Mouse (Mus musculus) heart, embryonic 12.5 days (tissue): ENCODE data around the gene Atg4d. TPM values are rescaled to one million over a fixed set of nuclear protein-coding genes. Genes with fewer than 3 reads are reported as not detected.

Experiments used
- ATAC-seq: fragments of 200-750 bp; cut with Nextera tagmentation; 2 replicates; pipeline ENCODE4 v1.8.0; 2017; ENCODE audit warnings: moderate TSS enrichment, moderate library complexity; ENCODE audit not compliant: insufficient number of reproducible peaks, low FRiP score
- H3K27ac ChIP-seq: fragments of 300-500 bp; sonication (generic); 2 replicates; pipeline ENCODE4 v1.5.1; 2016; ENCODE audit warnings: mild to moderate bottlenecking, moderate library complexity; ENCODE audit not compliant: poor library complexity, severe bottlenecking
- H3K27me3 ChIP-seq: fragments of 300-500 bp; sonication (generic); replicated peaks from 2 replicates; pipeline ENCODE4 v1.6.1; 2016; ENCODE audit warnings: mild to moderate bottlenecking, moderate library complexity
- H3K36me3 ChIP-seq: fragments of 300-500 bp; sonication (generic); 2 replicates; pipeline ENCODE4 v1.6.1; 2016; ENCODE audit warnings: mild to moderate bottlenecking, moderate library complexity
- H3K4me1 ChIP-seq: fragments of 300-500 bp; sonication (generic); replicated peaks from 2 replicates; pipeline ENCODE4 v1.6.1; 2016; ENCODE audit warnings: mild to moderate bottlenecking
- H3K4me2 ChIP-seq: fragments of 300-500 bp; sonication (generic); 2 replicates; pipeline ENCODE4 v1.6.1; 2016; ENCODE audit warnings: mild to moderate bottlenecking, moderate library complexity
- H3K4me3 ChIP-seq: fragments of 300-500 bp; sonication (generic); 2 replicates; pipeline ENCODE4 v1.5.1; 2016; ENCODE audit warnings: mild to moderate bottlenecking
- H3K9ac ChIP-seq: fragments of 300-500 bp; sonication (generic); 2 replicates; pipeline ENCODE4 v1.6.1; 2016; ENCODE audit warnings: mild to moderate bottlenecking, moderate library complexity
- H3K9me3 ChIP-seq: fragments of 300-500 bp; sonication (generic); replicated peaks from 2 replicates; pipeline ENCODE4 v1.6.1; 2016; ENCODE audit warnings: mild to moderate bottlenecking, moderate library complexity
- WGBS: fragments of 180-500 bp; shearing (Covaris S2); methylation state at CpG from one replicate; pipeline ENCODE4 v1.1.7; 2016; 5-methylcytosine and 5-hydroxymethylcytosine counted together
- polyA plus RNA-seq: library from polyadenylated mRNA; unstranded; fragments of >200 nt; fragmentation: Nextera tagmentation; extraction: Ambion mirVana; gene quantifications from 2 replicates; pipeline ENCODE4 v1.2.1, GENCODE M21; 2016

The Atg4d gene
- polyA plus RNA-seq, 1 experiment from 2014 or later = 47.8 TPM

DNA sequence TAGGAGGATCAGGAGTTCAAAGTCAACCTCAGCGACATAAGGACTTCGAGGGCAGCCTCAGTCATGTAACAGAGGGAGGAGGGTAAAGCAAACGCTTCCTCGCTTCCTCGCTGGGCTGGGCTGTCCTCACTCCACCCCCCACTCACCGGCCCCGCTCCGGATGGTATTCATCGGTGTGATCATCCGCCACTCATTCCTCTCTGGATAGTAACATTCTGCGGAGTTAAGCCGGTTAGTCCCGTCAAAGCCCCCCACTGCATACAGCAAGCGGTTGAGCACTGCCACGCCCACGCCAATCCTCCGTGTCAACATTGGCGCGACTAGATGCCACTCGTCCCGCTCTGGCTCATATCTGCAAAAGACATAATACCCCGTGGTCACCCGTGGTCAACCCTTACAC is 33.5 kb upstream of the Atg4d start:
- Histone ChIP-seq H3K27ac (no peak overlapping the region), H3K9ac (no peak overlapping the region), H3K4me1 (peaks cover 10% of the 10 kb centered on the region; the same call in 1 of the 2 replicates), H3K36me3 (peaks cover 78% of the 10 kb centered on the region), H3K27me3 (no peaks in the 10 kb centered on the region), H3K4me2 (no peak overlapping the region), H3K9me3 (no peaks in the 10 kb centered on the region), H3K4me3 (no peak overlapping the region)
- ATAC-seq = no peak
- WGBS = 49% methylated on average over 23 of the region's 23 CpGs

DNA sequence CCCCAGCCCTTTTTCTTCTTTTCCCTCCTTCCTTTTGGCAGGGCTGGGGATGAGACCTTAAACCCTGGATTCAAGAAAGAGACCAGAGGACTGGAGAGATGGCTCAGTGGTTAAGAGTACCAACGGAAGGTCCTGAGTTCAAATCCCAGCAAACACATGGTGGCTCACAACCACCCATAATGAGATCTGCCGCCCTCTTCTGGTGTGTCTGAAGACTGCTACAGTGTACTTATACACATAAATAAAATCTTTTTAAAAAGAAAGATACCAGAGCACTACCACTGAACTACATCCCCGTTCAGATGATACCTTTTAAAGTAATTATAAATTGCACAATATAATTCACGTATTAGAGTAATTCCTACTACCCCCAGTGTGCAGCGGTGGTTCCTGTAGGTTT is 32.2 kb upstream of the Atg4d start:
- peaks cover 18% of the 10 kb centered on the region for H3K4me1 ChIP-seq
- H3K9me3 ChIP-seq = no peaks in the 10 kb centered on the region
- H3K4me2 ChIP-seq = no peak overlapping the region
- 90% methylated on average over 5 of the region's 5 CpGs for WGBS
- no peak for ATAC-seq
- H3K9ac ChIP-seq = no peak overlapping the region
- peaks cover 84% of the 10 kb centered on the region for H3K36me3 ChIP-seq
- no peak overlapping the region for H3K27ac ChIP-seq
- no peak overlapping the region for H3K4me3 ChIP-seq
- no peaks in the 10 kb centered on the region for H3K27me3 ChIP-seq

DNA sequence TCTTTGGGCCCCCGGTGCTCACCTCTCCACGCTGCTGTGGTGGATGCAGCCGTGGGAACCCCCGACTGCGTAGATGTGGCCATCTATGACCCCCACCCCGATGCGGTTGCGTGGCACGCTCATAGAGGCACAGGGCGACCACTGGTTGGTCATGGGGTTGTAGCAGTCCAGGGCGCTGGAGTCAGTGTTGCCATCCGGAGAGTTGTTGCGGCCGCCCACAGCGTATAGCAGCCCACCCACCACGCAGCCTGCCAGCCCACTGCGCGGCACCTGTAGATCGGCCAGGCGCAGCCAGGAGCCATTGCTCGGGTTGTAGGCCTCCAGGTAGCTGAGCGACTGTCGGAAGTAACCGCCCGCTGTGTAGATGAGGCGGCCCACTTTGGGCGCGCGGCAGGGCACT is 31.7 kb upstream of the Atg4d start:
- H3K9ac ChIP-seq = no peak overlapping the region
- WGBS = 89% methylated on average over 29 of the region's 29 CpGs
- H3K36me3 ChIP-seq = peaks cover 84% of the 10 kb centered on the region
- H3K4me1 ChIP-seq = peaks cover 14% of the 10 kb centered on the region
- H3K4me3 ChIP-seq = no peak overlapping the region
- H3K4me2 ChIP-seq = no peak overlapping the region
- no peak for ATAC-seq
- no peak overlapping the region for H3K27ac ChIP-seq
- H3K9me3 ChIP-seq = no peaks in the 10 kb centered on the region
- no peaks in the 10 kb centered on the region for H3K27me3 ChIP-seq

DNA sequence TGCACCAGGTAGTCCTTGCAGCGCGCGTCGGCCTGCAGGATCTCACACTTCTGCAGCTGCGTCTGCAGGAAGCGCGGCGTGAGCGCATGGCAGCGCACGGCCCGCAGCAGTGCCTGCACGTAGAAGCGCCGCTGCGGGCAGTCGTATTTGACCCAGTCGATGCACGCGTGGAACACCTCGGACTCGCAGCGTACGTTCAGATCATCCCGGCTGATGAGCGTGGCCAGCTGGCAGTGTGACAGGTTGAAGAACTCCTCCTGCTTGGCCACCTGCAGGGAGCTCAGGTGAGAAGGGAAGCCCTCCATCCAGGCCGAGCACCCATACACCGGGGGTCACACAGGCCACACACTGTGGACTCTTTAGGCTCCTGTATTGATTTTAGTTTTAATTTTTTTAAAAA is 31.3 kb upstream of the Atg4d start:
- no peak for ATAC-seq
- Histone ChIP-seq H3K4me2 (no peak overlapping the region), H3K4me3 (no peak overlapping the region), H3K27me3 (no peaks in the 10 kb centered on the region), H3K4me1 (peaks cover 14% of the 10 kb centered on the region), H3K9ac (no peak overlapping the region), H3K27ac (no peak overlapping the region), H3K9me3 (no peaks in the 10 kb centered on the region), H3K36me3 (peaks cover 81% of the 10 kb centered on the region)
- WGBS = 81% methylated on average over 28 of the region's 28 CpGs

DNA sequence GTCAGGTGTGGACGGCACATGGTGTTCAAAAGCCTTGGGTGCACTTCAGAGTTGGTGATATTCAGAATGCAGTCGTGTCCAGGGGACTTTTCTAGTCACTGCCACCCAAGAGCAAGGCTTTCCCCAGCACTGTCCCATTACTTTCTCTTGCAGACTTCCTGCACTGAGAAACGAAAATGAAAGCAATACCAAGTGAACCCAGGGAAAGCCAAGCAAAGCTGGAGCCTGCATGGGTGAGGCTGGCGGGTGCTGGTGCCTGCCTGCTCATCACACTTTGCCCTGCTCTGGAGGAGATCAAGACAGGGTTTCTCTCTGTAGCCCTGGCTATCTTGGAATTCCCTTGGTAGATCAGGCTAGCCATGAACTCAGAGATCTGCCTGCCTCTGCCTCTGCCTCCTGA is 29.8 kb upstream of the Atg4d start:
- ATAC-seq = no peak
- Histone ChIP-seq H3K9me3 (no peaks in the 10 kb centered on the region), H3K4me3 (no peak overlapping the region), H3K36me3 (peaks cover 65% of the 10 kb centered on the region), H3K4me2 (no peak overlapping the region), H3K4me1 (peaks cover 18% of the 10 kb centered on the region), H3K9ac (no peak overlapping the region), H3K27me3 (no peaks in the 10 kb centered on the region), H3K27ac (no peak overlapping the region)
- 82% methylated on average over 4 of the region's 4 CpGs for WGBS

DNA sequence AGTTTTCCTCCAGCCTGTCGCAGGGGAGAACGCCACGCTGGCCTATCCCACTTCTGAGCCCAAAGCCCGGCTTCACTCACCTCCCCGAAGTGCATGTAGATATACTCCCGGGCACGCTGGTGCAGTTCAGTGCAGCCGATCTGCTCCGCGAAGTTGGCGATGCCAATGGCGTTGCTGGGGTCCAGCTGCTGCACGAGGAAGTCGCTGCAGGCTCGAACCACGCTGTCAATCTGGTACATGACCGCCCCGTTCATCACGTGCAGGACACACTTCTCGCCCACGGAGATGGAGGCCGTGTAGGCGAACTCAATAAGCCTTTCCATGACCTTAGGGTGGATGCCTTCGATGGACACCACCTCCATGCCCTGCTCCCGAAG is 28.1 kb upstream of the Atg4d start:
- Histone ChIP-seq H3K27ac (peak overlapping the region; percentile 97), H3K4me1 (peaks cover 18% of the 10 kb centered on the region), H3K36me3 (peaks cover 50% of the 10 kb centered on the region), H3K4me3 (peak overlapping the region; percentile 89), H3K27me3 (peaks cover under 1% of the 10 kb centered on the region; the same call in 1 of the 2 replicates), H3K9ac (peak overlapping the region; percentile 97), H3K4me2 (peak overlapping the region; percentile 81), H3K9me3 (no peaks in the 10 kb centered on the region)
- 79% methylated on average over 25 of the region's 25 CpGs for WGBS
- no peak for ATAC-seq

DNA sequence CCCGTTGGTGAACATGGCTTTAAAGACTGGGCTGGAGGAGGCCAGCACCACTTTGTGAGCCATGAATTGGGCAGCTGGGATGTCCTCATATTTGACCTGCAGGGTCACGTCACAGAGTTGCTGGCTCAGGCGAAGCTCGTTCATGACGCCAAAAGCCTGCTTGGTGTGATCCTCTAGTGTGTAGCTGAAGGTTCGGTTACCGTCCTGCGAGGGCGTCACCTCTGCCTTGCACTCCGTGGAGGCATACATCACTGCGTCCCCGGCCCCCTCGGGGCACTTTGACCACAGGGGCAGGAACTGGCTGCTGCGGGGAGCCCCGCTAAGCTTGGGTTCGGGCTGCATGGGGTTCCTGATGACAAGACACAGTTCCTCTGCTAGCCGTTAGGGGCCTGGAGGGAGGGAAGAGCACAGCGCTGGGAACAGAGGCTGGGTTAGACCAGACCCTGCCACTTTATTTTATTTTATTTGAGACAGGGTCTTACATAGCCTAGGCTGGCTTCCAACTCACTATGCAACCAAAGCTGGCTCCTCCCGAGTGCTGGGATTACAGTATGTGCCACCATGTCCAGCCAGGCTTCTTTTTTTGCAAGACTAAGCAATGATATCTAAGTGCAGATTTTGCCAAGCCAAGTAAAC is 27.6 kb upstream of the Atg4d start:
- ATAC-seq = 0 out of 2 replicates have a peak, but pooled peaks have one; percentile 5
- H3K4me1 ChIP-seq = peaks cover 18% of the 10 kb centered on the region
- H3K36me3 ChIP-seq = peaks cover 45% of the 10 kb centered on the region
- H3K4me2 ChIP-seq = peak overlapping the region; percentile 81
- peak overlapping the region; percentile 89 for H3K4me3 ChIP-seq
- peaks cover 6% of the 10 kb centered on the region for H3K27me3 ChIP-seq
- H3K9me3 ChIP-seq = no peaks in the 10 kb centered on the region
- 15% methylated on average over 19 of the region's 19 CpGs for WGBS
- peak overlapping the region; percentile 97 for H3K9ac ChIP-seq
- H3K27ac ChIP-seq = peak overlapping the region; percentile 97

DNA sequence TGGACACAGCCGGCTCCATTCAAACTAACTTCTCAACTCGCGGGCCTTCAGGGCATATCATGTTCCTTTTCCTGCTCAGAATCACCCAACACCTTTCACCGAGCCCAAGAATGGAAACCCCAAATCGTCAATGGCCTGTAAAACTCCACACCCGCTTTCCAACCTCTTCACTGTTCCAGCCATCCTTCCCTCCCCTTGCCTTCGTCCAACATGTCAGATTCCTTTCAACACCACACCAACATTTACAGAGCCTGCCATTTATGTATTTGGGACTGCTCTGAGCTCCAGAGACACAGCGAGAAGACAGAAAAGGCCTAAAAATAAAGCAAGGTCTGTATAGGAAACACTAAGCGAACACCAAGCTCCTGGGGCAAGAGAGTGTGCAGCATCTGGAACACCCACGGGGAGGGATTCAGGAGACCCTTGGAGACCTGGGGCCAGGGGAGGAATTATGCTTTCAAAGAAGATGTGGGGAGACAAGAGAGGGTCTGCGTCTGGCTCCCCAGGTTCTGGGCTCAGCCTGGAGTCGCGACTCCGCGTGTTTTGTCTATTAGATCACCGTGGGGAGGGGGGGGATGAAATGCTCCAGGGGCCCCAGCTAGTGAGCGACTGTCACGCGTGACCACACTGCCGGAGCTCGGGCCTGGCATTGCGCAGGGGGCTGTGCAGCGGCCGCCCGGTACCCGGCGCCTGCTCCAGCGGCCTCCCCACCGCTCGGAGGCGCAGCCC is 26.9 kb upstream of the Atg4d start:
- WGBS = under 1% methylated on average over 31 of the region's 31 CpGs

DNA sequence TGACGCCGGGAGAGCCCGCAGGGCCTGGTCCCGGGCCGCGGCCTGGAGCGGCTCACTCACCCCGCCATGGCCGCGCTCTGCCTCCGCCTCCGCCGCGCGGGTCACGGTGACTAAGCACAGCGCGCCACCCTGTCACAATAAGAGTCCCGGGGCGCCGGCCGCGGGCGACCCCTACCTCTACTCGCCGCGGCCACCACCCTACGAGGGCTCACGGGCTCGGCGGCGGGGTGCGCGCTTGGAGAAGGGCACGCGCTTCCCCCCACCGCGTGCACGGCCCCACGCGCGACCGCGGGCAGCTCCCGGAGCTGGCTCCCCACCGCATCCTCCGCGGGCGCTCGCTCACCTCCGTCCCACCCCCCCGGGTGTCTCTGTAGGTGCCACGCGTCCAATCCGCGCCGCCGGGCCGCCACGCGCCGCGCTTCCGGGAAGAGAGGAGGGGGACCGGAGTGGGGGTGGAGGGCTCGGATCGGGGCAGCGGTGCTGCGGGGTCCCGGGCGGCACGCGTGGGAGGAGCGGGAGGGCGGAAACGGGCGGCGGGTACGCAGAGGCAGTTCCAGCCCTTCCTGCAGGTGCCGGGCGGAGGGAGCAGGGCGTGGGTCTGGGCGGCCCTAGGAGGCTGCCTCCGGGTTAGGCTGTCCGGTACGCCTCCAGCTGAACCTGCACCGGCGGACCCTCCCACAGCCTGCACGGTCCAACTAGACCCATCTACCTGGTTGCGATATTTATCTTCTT is 26.2 kb upstream of the Atg4d start, which contains the start of gene Keap1:
Gene Keap1 (minus strand): TSS at position 629 of the 732 bp plus-strand sequence.
- WGBS = under 1% methylated on average over 85 of the region's 90 CpGs
- peak; percentile 92 for ATAC-seq
- H3K4me3 ChIP-seq = peak within 1 kb of the TSS; percentile 89

More for the DNA sequence above, 26.9 kb upstream of the Atg4d start:
- Histone ChIP-seq H3K4me3 (peak overlapping the region; percentile 89), H3K27ac (peak overlapping the region; percentile 97), H3K27me3 (peaks cover 12% of the 10 kb centered on the region), H3K36me3 (peaks cover 38% of the 10 kb centered on the region), H3K9me3 (no peaks in the 10 kb centered on the region), H3K9ac (peak overlapping the region; percentile 97), H3K4me1 (peaks cover 18% of the 10 kb centered on the region), H3K4me2 (peak overlapping the region; percentile 81)
- ATAC-seq = peak; percentile 16

DNA sequence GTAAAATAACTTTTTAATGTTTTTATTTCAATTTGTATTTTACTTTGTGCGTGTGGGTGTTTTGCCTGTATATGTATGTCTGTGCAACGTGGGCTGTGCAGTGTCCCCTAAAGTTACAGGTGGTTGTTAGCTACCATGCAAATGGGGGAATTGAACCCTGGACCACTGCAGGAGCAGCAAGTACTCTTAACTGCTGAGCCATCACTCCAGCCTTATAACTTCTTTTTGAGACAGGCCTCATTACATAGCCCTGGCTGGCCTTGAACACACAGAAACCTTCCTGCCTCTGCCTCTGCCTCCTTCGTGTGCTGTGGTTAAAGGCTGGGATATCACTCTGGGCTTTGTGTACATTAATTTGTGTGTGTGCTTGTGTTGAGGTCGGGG is 25.6 kb upstream of the Atg4d start:
- H3K36me3 ChIP-seq = peaks cover 25% of the 10 kb centered on the region
- no peak for ATAC-seq

More for the DNA sequence above, 26.2 kb upstream of the Atg4d start, which contains the start of gene Keap1:
- peak within 1 kb of the TSS; percentile 97 for H3K9ac ChIP-seq
- H3K27ac ChIP-seq = peak within 1 kb of the TSS; percentile 97
- peaks cover 30% of the 10 kb centered on the region for H3K36me3 ChIP-seq
- H3K4me2 ChIP-seq = peak within 1 kb of the TSS; percentile 81
- H3K9me3 ChIP-seq = no peaks in the 10 kb centered on the region
- H3K4me1 ChIP-seq = peaks cover 21% of the 10 kb centered on the region
- H3K27me3 ChIP-seq = peaks cover 19% of the 10 kb centered on the region

DNA sequence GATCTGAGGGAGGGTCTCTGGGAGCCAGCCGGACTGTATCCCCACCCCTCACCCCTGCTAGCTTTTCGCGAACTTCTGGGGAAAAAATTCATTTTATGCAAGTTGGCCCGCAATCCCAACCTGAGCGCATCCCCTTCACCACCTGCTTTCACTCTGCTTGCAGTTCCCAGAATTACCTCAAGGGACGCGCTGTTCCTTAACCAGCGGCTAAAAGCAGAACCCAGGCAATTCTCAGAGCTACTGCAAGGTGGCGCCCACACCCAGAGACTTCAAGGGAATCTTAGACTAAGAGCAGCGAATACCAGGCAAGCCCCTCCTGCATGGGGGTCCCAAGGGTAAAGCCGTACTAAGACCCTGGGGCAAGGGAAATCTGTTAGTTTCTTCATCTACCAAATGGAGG is 23.8 kb upstream of the Atg4d start:
- ATAC-seq = no peak
- Histone ChIP-seq H3K4me3 (no peak overlapping the region), H3K36me3 (0 out of 2 replicates have a peak, but pooled peaks cover 7% of the 10 kb centered on the region), H3K9ac (no peak overlapping the region), H3K27ac (no peak overlapping the region), H3K4me2 (no peak overlapping the region), H3K9me3 (no peaks in the 10 kb centered on the region), H3K27me3 (peaks cover 43% of the 10 kb centered on the region), H3K4me1 (peaks cover 34% of the 10 kb centered on the region)
- WGBS = 9% methylated on average over 11 of the region's 11 CpGs

More for the DNA sequence above, 25.6 kb upstream of the Atg4d start:
- Histone ChIP-seq H3K9ac (peak overlapping the region; percentile 97), H3K4me3 (peak overlapping the region; percentile 89), H3K27me3 (peaks cover 24% of the 10 kb centered on the region), H3K9me3 (no peaks in the 10 kb centered on the region), H3K27ac (peak overlapping the region; percentile 97), H3K4me1 (peaks cover 26% of the 10 kb centered on the region), H3K4me2 (peak overlapping the region; percentile 81)
- 34% methylated on average over 4 of the region's 4 CpGs for WGBS
